9 mouse cellular contexts compared by ENCODE assay signal in genomic region chr11:4975623-4976022, GRCm38 (mm10). TPM values are rescaled to one million over a fixed set of nuclear protein-coding genes. Genes with fewer than 3 reads are reported as not detected.
DNase-seq lines count a peak whose midpoint lies in the region; ATAC-seq and TF ChIP-seq lines count a peak whose summit lies in the region.
"Had no signal": no experiment of that assay in that cellular context is flagged by ENCODE, and none has a peak within 500 bp of the region (broad histone marks: within the 10 kb centered on the region; RNA-seq: fewer than 3 reads in every experiment).

No protein-coding gene starts in this region.

- TF ChIP-seq CTCF in small intestine, adult 2 months (IDR thresholded peaks at IDR 0.05; ENCODE audit: extremely low read depth, insufficient read length, insufficient replicate concordance, low read depth, low read length), result peak; percentile 81; the same call in 1 of the 2 replicates

- 0 out of 2 replicates have a peak, but pooled peaks have one; percentile 33 for ATAC-seq in forebrain, embryonic 11.5 days (replicated peaks; ENCODE audit: low FRiP score)
- ATAC-seq in forebrain, embryonic 15.5 days (replicated peaks), result no peak
- peak; percentile 53; the same call in 1 of the 2 replicates for ATAC-seq in erythroblast, adult 5-6 weeks (replicated peaks; ENCODE audit: low FRiP score, poor library complexity, severe bottlenecking)
- peak; percentile 67; the same call in 1 of the 2 replicates for ATAC-seq in hindbrain, embryonic 13.5 days (ENCODE audit: low FRiP score)

- no peaks in the 10 kb centered on the region for H3K36me3 ChIP-seq in forebrain, embryonic 11.5 days (ENCODE audit: control insufficient read depth, insufficient read depth, low read length)
- no peaks in the 10 kb centered on the region for H3K36me3 ChIP-seq in forebrain, embryonic 15.5 days
- H3K36me3 ChIP-seq in hindbrain, embryonic 13.5 days, result no peaks in the 10 kb centered on the region
- no peaks in the 10 kb centered on the region for H3K36me3 ChIP-seq in midbrain, embryonic 10.5 days
- H3K36me3 ChIP-seq in small intestine, adult 2 months (ENCODE audit: control insufficient read depth, insufficient read depth, low read length), result no peaks in the 10 kb centered on the region

- H3K9ac ChIP-seq in forebrain, embryonic 11.5 days (ENCODE audit: low read length), result no peak overlapping the region
- H3K9ac ChIP-seq in forebrain, embryonic 15.5 days (replicated peaks), result no peak overlapping the region
- no peak overlapping the region for H3K9ac ChIP-seq in hindbrain, embryonic 13.5 days

- no peaks in the 10 kb centered on the region for H3K9me3 ChIP-seq in forebrain, embryonic 11.5 days (ENCODE audit: control insufficient read depth, low read length)
- H3K9me3 ChIP-seq in forebrain, embryonic 15.5 days, result no peaks in the 10 kb centered on the region
- no peaks in the 10 kb centered on the region for H3K9me3 ChIP-seq in hindbrain, embryonic 13.5 days
- no peaks in the 10 kb centered on the region for H3K9me3 ChIP-seq in midbrain, embryonic 10.5 days (replicated peaks)

- TF ChIP-seq POLR2A in small intestine, adult 2 months (IDR thresholded peaks at IDR 0.05; ENCODE audit: low read depth, low read length), result no peak

- H3K4me1 ChIP-seq in forebrain, embryonic 11.5 days (replicated peaks; ENCODE audit: control insufficient read depth, insufficient read depth, low read length), result no peaks in the 10 kb centered on the region
- no peaks in the 10 kb centered on the region for H3K4me1 ChIP-seq in forebrain, embryonic 15.5 days
- 0 out of 2 replicates have a peak, but pooled peaks cover 3% of the 10 kb centered on the region for H3K4me1 ChIP-seq in hindbrain, embryonic 13.5 days (replicated peaks)
- peaks cover 8% of the 10 kb centered on the region; the same call in 1 of the 2 replicates for H3K4me1 ChIP-seq in midbrain, embryonic 10.5 days
- no peaks in the 10 kb centered on the region for H3K4me1 ChIP-seq in small intestine, adult 2 months (ENCODE audit: control insufficient read depth, insufficient read depth, insufficient read length, low read length)

- DNase-seq in forebrain, embryonic 11.5 days (ENCODE audit: low spot score), result peak; percentile 80
- peak; percentile 88 for DNase-seq in brain, adult 2 months (ENCODE audit: low read depth, low spot score)
- DNase-seq in left cerebral cortex, postnatal 4 days, result peak; percentile 69
- peak; percentile 64 for DNase-seq in midbrain, embryonic 10.5 days (ENCODE audit: low spot score)

- peak overlapping the region; percentile 26; the same call in 1 of the 2 replicates for H3K4me2 ChIP-seq in forebrain, embryonic 11.5 days (ENCODE audit: low read depth, low read length, severe bottlenecking)
- no peak overlapping the region for H3K4me2 ChIP-seq in forebrain, embryonic 15.5 days (replicated peaks)
- peak overlapping the region; percentile 29 for H3K4me2 ChIP-seq in hindbrain, embryonic 13.5 days

- no peaks in the 10 kb centered on the region for H3K27me3 ChIP-seq in forebrain, embryonic 11.5 days (ENCODE audit: control insufficient read depth, insufficient read depth, low read length)
- no peaks in the 10 kb centered on the region for H3K27me3 ChIP-seq in forebrain, embryonic 15.5 days
- H3K27me3 ChIP-seq in hindbrain, embryonic 13.5 days, result peaks cover 15% of the 10 kb centered on the region
- peaks cover 14% of the 10 kb centered on the region; the same call in 1 of the 2 replicates for H3K27me3 ChIP-seq in midbrain, embryonic 10.5 days (ENCODE audit: low read depth, poor library complexity, severe bottlenecking)
- no peaks in the 10 kb centered on the region for H3K27me3 ChIP-seq in small intestine, adult 2 months (ENCODE audit: control insufficient read depth, insufficient read depth, low read length)

- intact Hi-C loops in left cerebral cortex, postnatal 4 days (cut with DNase I), result no loop called here

- H3K27ac ChIP-seq in forebrain, embryonic 11.5 days (ENCODE audit: low read depth, low read length), result no peak overlapping the region
- no peak overlapping the region for H3K27ac ChIP-seq in forebrain, embryonic 15.5 days (replicated peaks)
- H3K27ac ChIP-seq in hindbrain, embryonic 13.5 days, result no peak overlapping the region
- no peak overlapping the region for H3K27ac ChIP-seq in midbrain, embryonic 10.5 days (replicated peaks)
- no peak overlapping the region for H3K27ac ChIP-seq in small intestine, adult 2 months (ENCODE audit: insufficient read depth, low read depth, low read length)

- 5% methylated on average over 14 of the region's 14 CpGs for WGBS in forebrain, embryonic 11.5 days
- 6% methylated on average over 14 of the region's 14 CpGs for WGBS in forebrain, embryonic 15.5 days
- WGBS in hindbrain, embryonic 13.5 days, result 6% methylated on average over 14 of the region's 14 CpGs
- WGBS in midbrain, embryonic 10.5 days, result 5% methylated on average over 14 of the region's 14 CpGs
- 10% methylated on average over 14 of the region's 14 CpGs for WGBS in small intestine, adult 2 months

- H3K4me3 ChIP-seq in forebrain, embryonic 11.5 days (ENCODE audit: low read depth, low read length), result no peak overlapping the region
- no peak overlapping the region for H3K4me3 ChIP-seq in forebrain, embryonic 15.5 days
- H3K4me3 ChIP-seq in hindbrain, embryonic 13.5 days, result no peak overlapping the region
- H3K4me3 ChIP-seq in midbrain, embryonic 10.5 days, result peak overlapping the region; percentile 30
- no peak overlapping the region for H3K4me3 ChIP-seq in small intestine, adult 2 months (ENCODE audit: low read depth, low read length)
- H3K4me3 ChIP-seq: myocyte had no signal

RNA-seq across cellular contexts. Expression of gene Ap1b1, which starts 11.0 kb away (rescaled TPM):
- 59.2 and 66.4 TPM in 2 replicates for polyA plus RNA-seq in forebrain, embryonic 11.5 days (2014; fragmentation: Nextera tagmentation; extraction: Ambion mirVana)
- polyA plus RNA-seq in forebrain, embryonic 15.5 days (2015; fragmentation: Nextera tagmentation; extraction: Ambion mirVana), result 78.5 and 81.4 TPM in 2 replicates
- total RNA-seq in erythroblast, adult 5-6 weeks (2015; ENCODE audit: low replicate concordance), result 20.4 and 23.0 TPM in 2 replicates
- 53.6 and 106 TPM in 2 replicates for total RNA-seq in erythroblast, adult 5-6 weeks (2017; ENCODE audit: low replicate concordance)
- polyA plus RNA-seq in hindbrain, embryonic 13.5 days (2015; fragmentation: Nextera tagmentation; extraction: Ambion mirVana), result 86.8 and 92.2 TPM in 2 replicates
- total RNA-seq in left cerebral cortex, postnatal 4 days (2021), result 100 to 1,000 TPM; 110 to 115 TPM
- 62.2 and 68.4 TPM in 2 replicates for polyA plus RNA-seq in midbrain, embryonic 10.5 days (2016; fragmentation: Nextera tagmentation; extraction: Ambion mirVana)
- polyA plus RNA-seq in small intestine, adult 2 months (2012; rRNA removed), result 55.8 and 96.1 TPM in 2 replicates

RNA-seq across cellular contexts. Expression of gene Nefh, which starts 27.8 kb away (rescaled TPM):
- polyA plus RNA-seq in forebrain, embryonic 11.5 days (2014; fragmentation: Nextera tagmentation; extraction: Ambion mirVana), result 0.17 and 0.21 TPM in 2 replicates
- polyA plus RNA-seq in forebrain, embryonic 15.5 days (2015; fragmentation: Nextera tagmentation; extraction: Ambion mirVana), result 0.89 and 0.91 TPM in 2 replicates
- total RNA-seq in erythroblast, adult 5-6 weeks (2015; ENCODE audit: low replicate concordance), result 0.77 and 3.1 TPM in 2 replicates
- total RNA-seq in erythroblast, adult 5-6 weeks (2017; ENCODE audit: low replicate concordance), result 0.70 and 1.8 TPM in 2 replicates
- polyA plus RNA-seq in hindbrain, embryonic 13.5 days (2015; fragmentation: Nextera tagmentation; extraction: Ambion mirVana), result 3.1 and 3.4 TPM in 2 replicates
- total RNA-seq in left cerebral cortex, postnatal 4 days (2021), result 1 to 10 TPM; 3.2 to 4.8 TPM
- polyA plus RNA-seq in midbrain, embryonic 10.5 days (2016; fragmentation: Nextera tagmentation; extraction: Ambion mirVana), result 0.23 and 0.29 TPM in 2 replicates
- 0.19 and 0.27 TPM in 2 replicates for polyA plus RNA-seq in small intestine, adult 2 months (2012; rRNA removed)
